Mouse (Mus musculus) adrenal gland, postnatal 4 days (tissue): ENCODE measurements around the gene Fuz. TPM values are rescaled to one million over a fixed set of nuclear protein-coding genes. Genes with fewer than 3 reads are reported as not detected.

Experiments
- DNase-seq, 2 experiments: peaks; one replicate each; pipeline ENCODE4 v3.0.0; 2021 to 2022; ENCODE audit warnings: low spot score in 2 of 2, mixed read lengths in 2 of 2
- long read RNA-seq, 2 experiments: library from polyadenylated mRNA; stranded (forward); transcript quantifications; one replicate each; pipeline ENCODE4 v2.0.0; 2021
- total RNA-seq, 2 experiments: library from RNA; stranded (reverse); gene quantifications; 2 replicates each; pipeline ENCODE4 v1.2.3; 2021

Gene Fuz
- total RNA-seq, result 10 to 100 TPM; 24.6 to 26.7 TPM
- long read RNA-seq, experiment 1, transcript Fuz-201 (11 exons, 1,698 nt), result major isoform, 12 of 16 reads
- long read RNA-seq, experiment 1, partial matches to known transcripts, result 1 of 16 reads
- long read RNA-seq, experiment 1, other reads (novel, unspliced or antisense), result 3 of 16 reads
- long read RNA-seq, experiment 2, transcript Fuz-201 (11 exons, 1,698 nt), result major isoform, 25 of 49 reads
- long read RNA-seq, experiment 2, partial matches to known transcripts, result 3 of 49 reads
- long read RNA-seq, experiment 2, other reads (novel, unspliced or antisense), result 20 of 49 reads

DNA sequence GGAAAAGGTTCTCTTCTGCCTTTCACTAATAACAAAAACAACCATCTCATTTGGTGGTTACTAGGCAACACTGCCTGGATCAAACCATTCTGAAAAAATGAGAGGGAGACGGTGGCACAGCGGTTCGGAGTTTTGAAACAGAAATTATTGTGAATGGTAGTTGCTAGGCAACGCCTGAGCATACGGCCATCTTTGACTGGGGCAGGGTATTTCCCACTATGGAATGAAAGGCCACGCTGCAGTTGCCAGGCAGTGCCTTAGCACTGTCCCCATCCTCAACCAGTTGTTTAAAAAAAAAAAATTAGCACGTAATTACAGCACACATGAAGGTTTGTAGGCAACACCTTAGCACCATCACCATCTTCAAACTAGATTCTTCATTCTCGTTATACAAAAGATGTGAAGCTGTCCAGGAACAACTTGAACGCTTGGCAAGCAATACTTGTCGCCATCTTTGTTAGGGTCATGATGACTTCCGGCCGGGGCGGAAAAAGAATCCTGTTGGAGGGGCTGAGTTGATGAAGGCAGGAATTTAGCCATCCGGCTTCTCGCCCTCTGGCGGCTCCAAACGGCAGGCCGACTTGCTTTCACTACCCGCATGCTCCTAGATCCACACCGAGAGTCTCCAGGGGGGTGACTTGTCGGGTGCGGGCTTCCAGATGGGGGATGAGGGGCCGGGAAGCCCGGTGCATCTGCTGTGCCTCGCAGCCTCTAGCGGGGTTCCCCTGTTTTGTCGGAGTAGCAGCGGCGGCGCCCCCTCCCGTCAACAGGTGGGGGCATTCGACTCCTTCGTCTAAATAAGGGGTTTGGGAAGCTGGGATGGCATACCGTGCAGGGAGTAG is at the start of gene Fuz:
Gene Fuz (plus strand): TSS at position 487 of the 842 bp plus-strand sequence.
- peak; percentile 63 to 82 for DNase-seq

GRCm38 (mm10) chr7:44846804-44847203 is 49.1 kb upstream of the Fuz start:
- no peak for DNase-seq

DNA sequence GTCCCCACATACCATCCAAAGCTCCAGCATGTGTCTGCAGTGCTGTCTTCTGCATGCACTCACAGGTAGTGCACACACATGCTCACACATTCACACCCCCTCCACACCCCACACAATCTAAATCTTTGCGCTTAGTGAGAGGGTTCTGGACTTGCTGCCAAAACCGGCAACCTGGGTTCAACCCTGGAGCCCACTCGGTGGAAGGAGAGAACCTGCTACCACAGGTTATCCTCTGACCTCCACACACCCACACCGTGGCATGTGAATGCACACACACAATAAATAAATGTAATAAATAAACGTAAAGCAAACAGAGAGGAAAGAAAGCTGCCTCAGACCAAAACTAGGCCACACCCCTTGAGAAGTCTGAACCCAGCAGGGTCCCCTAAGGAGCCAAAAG is 48.1 kb upstream of the Fuz start:
- DNase-seq, result no peak

GRCm38 (mm10) chr7:44848561-44849415 is 47.1 kb upstream of the Fuz start, which contains the start of the genes Akt1s1 and Tbc1d17:
Gene Akt1s1 (plus strand): TSS chr7:44848991.
Gene Tbc1d17 (minus strand): TSS chr7:44849079.
- DNase-seq, result peak; percentile 90 to 97

DNA sequence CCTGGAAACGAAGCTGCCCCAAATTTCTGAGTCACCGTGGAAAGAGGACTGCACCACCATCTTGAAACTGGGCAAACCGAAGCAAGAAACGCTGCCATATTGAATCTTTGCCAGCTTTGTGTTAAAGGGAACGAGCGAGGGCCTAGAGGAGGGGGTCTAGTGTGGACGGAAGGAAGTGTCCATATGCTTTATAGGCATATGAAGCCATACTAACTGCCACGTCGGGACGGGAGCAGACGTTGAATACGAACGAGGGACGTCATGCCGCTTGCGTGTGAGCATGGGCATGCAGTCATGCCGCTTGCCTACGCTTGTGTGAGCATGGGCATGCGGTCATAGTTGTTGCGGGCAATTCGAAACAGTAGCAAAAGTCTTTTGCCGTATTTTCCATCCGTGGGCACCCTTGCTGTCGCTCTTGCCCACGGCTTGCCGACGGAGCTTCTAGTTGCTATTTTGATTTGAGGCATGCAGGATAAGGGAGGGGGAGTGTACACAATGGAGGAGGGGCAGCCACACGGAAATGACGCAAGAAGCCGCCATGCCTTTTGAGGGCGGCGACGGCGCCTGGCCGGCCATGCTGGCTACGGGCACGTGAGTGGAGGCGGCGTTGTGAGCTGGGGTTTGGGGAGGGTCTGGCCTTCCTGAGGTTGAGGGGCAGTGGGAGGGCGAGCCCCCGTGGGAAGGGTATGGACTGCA is 46.3 kb upstream of the Fuz start:
- peak; percentile 61 to 80 for DNase-seq

DNA sequence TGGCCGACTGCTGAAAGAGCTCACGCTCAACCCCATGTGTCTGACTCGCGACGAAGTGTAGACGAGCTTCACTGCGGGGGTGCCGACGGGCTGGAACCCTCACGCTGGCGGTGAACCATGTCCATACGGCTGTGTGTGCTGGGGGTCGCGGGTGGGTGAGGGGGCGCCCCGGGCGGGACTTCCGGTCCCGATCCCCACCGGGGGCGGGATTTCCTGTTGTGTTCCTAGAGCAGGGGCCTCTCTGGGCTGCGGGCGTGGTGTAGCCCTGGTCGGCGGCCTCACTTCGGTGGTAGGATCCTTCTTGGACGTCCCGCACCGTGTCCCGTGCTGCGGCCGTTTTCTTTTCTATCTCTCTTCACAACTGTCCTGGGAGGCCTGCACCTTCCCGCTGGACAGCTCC is 45.7 kb upstream of the Fuz start:
- DNase-seq, result peak in 1 of 2 experiments; percentile 69

GRCm38 (mm10) chr7:44850789-44851624 is 44.9 kb upstream of the Fuz start:
- DNase-seq, result no peak

GRCm38 (mm10) chr7:44851625-44852234 is 44.1 kb upstream of the Fuz start:
- no peak for DNase-seq

GRCm38 (mm10) chr7:44852259-44853027 is 43.4 kb upstream of the Fuz start:
- DNase-seq, result no peak

DNA sequence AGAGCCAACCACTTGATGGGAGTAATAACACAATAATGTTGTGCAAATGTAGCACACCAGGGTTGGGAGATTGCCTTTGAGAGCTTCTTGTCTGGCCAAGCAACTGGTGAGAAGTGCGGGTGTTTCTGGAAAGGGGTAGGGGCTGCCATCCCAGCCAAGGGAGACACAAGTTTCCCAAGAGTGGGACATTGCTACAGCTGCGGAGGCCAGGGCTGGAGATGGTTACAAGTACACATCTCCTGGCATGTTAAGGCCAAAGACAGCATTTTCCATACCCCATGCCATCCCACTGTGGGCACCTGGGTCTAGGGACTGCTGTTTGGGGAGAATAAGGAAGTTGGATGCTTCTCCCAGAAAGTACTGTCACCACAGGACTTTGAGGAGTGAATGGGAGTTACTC is 42.8 kb upstream of the Fuz start:
- no peak for DNase-seq

DNA sequence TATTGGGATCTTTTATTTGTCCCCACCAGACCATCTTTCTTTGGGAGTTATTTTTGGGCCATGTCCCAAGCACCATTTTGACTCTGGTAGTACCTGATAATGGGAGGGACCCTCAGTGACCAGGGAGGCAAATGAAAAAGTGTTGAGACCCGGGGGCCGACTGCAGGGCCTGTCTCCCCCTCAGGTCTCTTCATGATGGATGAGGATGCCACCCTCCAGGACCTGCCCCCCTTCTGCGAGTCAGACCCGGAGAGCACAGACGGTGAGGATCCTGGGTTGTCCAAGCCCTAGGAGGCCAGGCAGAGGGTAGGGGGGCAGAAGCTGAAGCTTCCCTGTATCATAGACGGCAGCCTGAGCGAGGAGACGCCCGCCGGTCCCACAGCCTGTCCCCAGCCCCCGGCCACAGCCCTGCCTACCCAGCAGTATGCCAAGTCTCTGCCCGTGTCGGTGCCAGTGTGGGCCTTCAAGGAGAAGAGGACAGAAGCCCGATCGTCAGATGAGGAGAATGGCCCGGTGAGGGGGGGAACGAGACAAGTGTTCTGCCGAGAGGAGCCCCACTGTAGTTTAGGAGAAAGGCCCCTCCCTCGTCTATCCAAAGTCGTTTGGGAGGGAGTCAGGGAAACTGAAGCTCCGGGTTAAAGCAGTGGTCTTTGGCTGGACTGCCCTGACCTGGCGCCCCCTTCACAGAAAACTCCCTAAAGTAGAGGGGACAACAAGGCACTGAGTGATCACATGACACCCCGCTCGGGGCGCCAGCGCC is 42.1 kb upstream of the Fuz start:
- DNase-seq, result no peak

DNA sequence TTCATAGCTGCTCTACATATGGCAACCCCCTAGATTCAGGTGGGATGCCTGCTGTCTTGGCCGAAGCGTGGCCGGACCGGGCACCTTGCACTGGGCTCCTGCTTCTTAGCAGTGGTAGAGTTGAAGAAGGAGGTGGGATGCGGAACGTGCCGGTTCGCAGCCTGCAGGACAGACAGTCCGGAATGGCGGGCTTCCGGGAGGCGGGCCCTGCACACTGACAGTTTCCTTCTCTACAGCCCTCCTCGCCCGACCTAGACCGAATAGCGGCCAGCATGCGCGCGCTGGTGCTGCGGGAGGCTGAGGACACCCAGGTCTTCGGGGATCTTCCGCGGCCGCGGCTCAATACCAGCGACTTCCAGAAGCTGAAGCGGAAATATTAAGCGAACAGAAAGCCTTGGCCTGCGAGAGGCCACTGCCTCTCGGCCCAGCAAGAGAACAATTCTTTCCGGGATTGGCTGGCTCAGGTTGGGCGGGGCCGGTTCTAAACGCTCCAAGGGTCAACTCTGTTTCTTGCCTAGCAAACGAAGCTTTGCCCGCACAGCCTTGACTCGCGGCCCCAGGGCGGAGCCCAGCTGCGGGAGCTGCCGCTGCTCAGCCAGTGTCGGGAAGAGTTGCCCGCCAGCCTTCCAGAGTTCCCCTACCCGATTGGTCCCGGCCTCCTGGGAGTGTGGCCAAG is 41.4 kb upstream of the Fuz start:
- peak; percentile 67 to 85 for DNase-seq

GRCm38 (mm10) chr7:44855036-44855435 is 40.8 kb upstream of the Fuz start:
- no peak for DNase-seq

DNA sequence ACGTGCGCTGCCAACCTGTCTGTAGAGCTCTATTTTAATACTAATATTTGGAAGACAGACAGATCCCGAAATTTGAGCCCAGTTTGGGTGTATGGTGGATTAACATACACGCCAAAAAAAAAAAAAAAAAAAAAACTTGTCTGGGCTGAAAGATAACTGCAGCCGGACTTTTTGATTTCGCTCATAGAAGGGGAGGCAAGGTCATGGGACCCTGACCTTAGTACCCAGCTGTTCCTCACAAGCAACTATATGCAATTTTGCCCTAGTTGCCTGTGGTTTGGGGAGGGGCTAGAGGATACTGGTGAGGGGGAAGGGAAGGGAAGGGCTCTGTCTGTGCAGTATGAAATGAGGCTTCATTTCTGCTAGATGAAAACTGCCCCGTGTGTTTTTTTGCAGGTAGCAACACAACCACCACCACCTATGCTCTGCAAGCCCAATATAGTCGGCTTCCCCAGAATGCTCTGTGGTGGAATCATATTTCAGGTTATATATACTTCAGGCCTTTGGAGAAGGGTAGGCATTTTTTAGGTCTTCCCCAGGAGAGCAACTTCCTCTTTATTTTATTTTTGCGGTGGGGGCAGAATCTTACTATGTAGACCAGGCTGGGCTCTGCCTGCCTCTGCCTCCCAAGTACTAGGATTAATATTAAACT is 39.5 kb upstream of the Fuz start:
- DNase-seq, result no peak

- peak; percentile 56 to 79 for DNase-seq
These were observed 38.8 kb upstream of the Fuz start, which contains the start of gene Pnkp for GRCm38 (mm10) chr7:44857042-44857552. Gene Pnkp (plus strand): TSS chr7:44857139.

DNA sequence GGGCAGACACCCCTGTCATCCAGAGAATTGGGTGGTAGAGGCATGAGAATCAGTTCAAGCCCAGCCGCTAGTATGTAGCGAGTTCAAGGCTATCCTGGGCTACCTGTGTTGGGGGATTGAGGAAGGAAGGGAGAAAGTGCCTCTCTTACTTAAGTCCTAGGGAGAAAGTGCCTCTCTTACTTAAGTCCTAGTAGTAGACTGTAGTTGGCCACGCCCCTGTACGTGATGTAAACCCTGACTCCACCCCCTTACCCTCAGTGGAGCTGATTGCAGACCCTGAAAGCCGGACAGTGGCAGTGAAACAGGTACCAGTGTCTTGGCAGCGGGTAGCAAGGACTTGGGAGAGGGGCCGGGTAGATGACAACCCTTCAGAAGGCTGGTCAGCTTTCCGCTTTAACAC is 38.0 kb upstream of the Fuz start:
- no peak for DNase-seq
